Mouse (Mus musculus) lung, postnatal 0 days (tissue): ENCODE results near the gene Ogg1. TPM values are rescaled to one million over a fixed set of nuclear protein-coding genes. Genes with fewer than 3 reads are reported as not detected.

ENCODE experiments used
- ATAC-seq: fragments of 200-750 bp; cut with Nextera tagmentation; 2 replicates; pipeline ENCODE4 v1.8.0; 2017; ENCODE audit warnings: moderate library complexity
- DNase-seq: peaks from one replicate; pipeline ENCODE4 v3.0.0-alpha.2; 2016; ENCODE audit warnings: low spot score
- H3K27ac ChIP-seq: fragments of 300-500 bp; sonication (generic); 2 replicates; pipeline ENCODE4 v1.5.1; 2014; ENCODE audit warnings: antibody characterized with exemption, mild to moderate bottlenecking, low read length, mixed read lengths
- H3K27me3 ChIP-seq: fragments of 300-500 bp; sonication (generic); replicated peaks from 2 replicates; pipeline ENCODE4 v1.6.1; 2014; ENCODE audit warnings: low read length, mixed read lengths; ENCODE audit not compliant: insufficient read depth
- H3K36me3 ChIP-seq: fragments of 300-500 bp; sonication (generic); 2 replicates; pipeline ENCODE4 v1.6.1; 2014; ENCODE audit warnings: low read length, mixed read lengths; ENCODE audit not compliant: insufficient read depth
- H3K4me1 ChIP-seq: fragments of 300-500 bp; sonication (generic); 2 replicates; pipeline ENCODE4 v1.6.1; 2014; ENCODE audit warnings: antibody characterized with exemption, low read depth, low read length, mixed read lengths; ENCODE audit not compliant: insufficient read depth
- H3K4me2 ChIP-seq: fragments of 300-500 bp; sonication (generic); replicated peaks from 2 replicates; pipeline ENCODE4 v1.6.1; 2014; ENCODE audit warnings: low read depth, mild to moderate bottlenecking, low read length, moderate library complexity, mixed read lengths
- H3K4me3 ChIP-seq: fragments of 300-500 bp; sonication (generic); 2 replicates; pipeline ENCODE4 v1.5.1; 2014; ENCODE audit warnings: low read depth, low read length
- H3K9ac ChIP-seq: fragments of 300-500 bp; sonication (generic); replicated peaks from 2 replicates; pipeline ENCODE4 v1.6.1; 2014; ENCODE audit warnings: low read depth, mild to moderate bottlenecking
- H3K9me3 ChIP-seq: fragments of 300-500 bp; sonication (generic); 2 replicates; pipeline ENCODE4 v1.6.1; 2016; ENCODE audit warnings: low read length, mixed read lengths
- CTCF ChIP-seq: IDR thresholded peaks from 2 replicates; pipeline ENCODE4 v1.5.1; 2016; ENCODE audit warnings: antibody characterized with exemption, mild to moderate bottlenecking
- EP300 ChIP-seq: IDR thresholded peaks from 2 replicates; pipeline ENCODE4 v1.6.1; 2016; ENCODE audit warnings: antibody characterized with exemption, mild to moderate bottlenecking, control low read depth
- WGBS: fragments of 180-500 bp; shearing (Covaris S2); extraction: QIAGEN DNeasy Blood & Tissue Kit; methylation state at CpG from one replicate; pipeline ENCODE4 v1.1.7; 2014; 5-methylcytosine and 5-hydroxymethylcytosine counted together
- polyA plus RNA-seq: library from polyadenylated mRNA; unstranded; fragments of >200 nt; fragmentation: Nextera tagmentation; extraction: Ambion mirVana; gene quantifications from 2 replicates; pipeline ENCODE4 v1.2.1, GENCODE M21; 2015

Ogg1 gene
- polyA plus RNA-seq, 1 experiment from 2014 or later = 11.7 TPM

DNA sequence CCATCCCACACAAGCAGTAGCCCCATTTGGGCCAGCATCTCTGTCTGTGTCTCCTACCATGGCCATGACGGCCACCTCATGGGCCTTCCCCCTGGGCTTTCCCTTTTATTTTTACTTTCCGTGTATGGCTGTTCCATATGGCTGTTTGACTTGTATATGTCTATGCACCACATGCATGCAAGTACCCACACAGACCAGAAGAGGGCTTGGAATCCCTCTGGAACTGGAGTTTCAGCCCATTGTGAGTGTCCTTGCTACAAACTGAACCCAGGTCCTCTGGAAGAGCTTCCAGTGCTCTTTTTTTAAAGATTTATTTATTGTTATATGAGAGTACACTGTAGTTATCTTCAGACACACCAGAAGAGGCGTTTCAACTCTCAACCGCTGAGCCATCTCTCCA lies 34.7 kb downstream of the Ogg1 start:
- ATAC-seq (no peak), DNase-seq (no peak)
- WGBS = 73% methylated on average over 4 of the region's 4 CpGs
- Histone ChIP-seq H3K4me2 (no peak overlapping the region), H3K9ac (no peak overlapping the region), H3K4me3 (no peak overlapping the region), H3K27me3 (no peaks in the 10 kb centered on the region), H3K36me3 (no peaks in the 10 kb centered on the region), H3K9me3 (no peaks in the 10 kb centered on the region), H3K4me1 (no peaks in the 10 kb centered on the region), H3K27ac (no peak overlapping the region)
- TF ChIP-seq CTCF = peak; percentile 22; the same call in 1 of the 2 replicates
- no peak for TF ChIP-seq EP300

DNA sequence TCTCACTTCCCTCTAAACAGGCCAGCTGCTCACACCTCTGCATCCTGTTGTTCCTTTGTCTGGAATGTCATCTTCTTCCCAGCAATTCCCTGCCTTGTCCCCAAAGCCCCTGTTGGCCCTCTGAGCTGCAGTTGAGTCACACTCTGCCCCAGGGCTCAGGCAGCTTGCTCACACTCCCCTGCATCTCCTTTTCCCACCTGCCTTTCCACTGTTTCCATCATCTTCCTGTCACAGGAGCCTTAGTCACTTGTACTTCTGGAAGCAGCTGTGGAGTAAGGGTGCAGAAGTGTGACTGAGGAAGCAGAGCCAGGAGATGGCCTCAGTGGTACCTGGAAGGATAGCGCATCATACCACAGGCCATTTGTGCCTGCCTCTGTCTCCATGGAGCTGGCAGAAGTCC lies 35.5 kb downstream of the Ogg1 start:
- Histone ChIP-seq H3K27me3 (no peaks in the 10 kb centered on the region), H3K36me3 (no peaks in the 10 kb centered on the region), H3K4me2 (no peak overlapping the region), H3K9me3 (no peaks in the 10 kb centered on the region), H3K4me3 (no peak overlapping the region), H3K27ac (no peak overlapping the region), H3K9ac (no peak overlapping the region), H3K4me1 (no peaks in the 10 kb centered on the region)
- DNase-seq (no peak), ATAC-seq (no peak)
- 90% methylated on average over 1 of the region's 1 CpGs for WGBS
- TF ChIP-seq EP300 = no peak
- TF ChIP-seq CTCF = no peak

DNA sequence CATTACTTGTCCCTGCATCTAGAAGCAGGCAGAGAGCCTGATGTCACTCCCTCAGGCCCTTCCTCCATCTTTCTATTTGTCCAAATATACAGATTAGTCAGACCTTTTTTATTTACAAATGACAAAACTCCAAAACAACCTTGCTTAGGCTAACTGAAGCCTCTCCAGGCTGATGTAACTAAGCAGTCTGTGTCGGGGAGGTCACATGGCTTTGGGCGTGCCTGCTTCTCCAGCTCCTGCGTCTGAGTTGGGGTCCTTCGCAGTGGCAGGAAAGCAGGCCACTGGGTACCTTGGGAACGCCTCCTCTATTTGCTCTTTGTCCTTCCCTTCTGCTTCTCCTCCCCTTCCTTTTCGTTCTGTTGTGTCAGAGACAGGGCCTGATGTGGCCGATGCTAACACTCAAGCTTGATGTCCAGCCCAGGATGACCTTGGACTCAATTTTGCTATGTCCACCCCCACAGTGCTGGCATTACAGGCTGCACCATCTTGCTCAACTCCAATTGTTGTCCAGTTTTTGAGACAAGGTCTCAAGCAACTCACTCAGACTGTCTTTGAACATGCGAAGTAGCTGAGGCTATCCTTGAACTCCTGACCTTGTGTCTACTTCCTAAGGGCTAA lies 37.9 kb downstream of the Ogg1 start:
- Histone ChIP-seq H3K27me3 (no peaks in the 10 kb centered on the region), H3K4me2 (no peak overlapping the region), H3K9me3 (no peaks in the 10 kb centered on the region), H3K27ac (no peak overlapping the region), H3K9ac (no peak overlapping the region), H3K36me3 (peaks cover 11% of the 10 kb centered on the region; the same call in 1 of the 2 replicates), H3K4me1 (no peaks in the 10 kb centered on the region), H3K4me3 (no peak overlapping the region)
- TF ChIP-seq EP300 (no peak), CTCF (no peak)
- ATAC-seq (no peak; the same call in 1 of the 2 replicates), DNase-seq (no peak)
- WGBS = 66% methylated on average over 8 of the region's 8 CpGs

DNA sequence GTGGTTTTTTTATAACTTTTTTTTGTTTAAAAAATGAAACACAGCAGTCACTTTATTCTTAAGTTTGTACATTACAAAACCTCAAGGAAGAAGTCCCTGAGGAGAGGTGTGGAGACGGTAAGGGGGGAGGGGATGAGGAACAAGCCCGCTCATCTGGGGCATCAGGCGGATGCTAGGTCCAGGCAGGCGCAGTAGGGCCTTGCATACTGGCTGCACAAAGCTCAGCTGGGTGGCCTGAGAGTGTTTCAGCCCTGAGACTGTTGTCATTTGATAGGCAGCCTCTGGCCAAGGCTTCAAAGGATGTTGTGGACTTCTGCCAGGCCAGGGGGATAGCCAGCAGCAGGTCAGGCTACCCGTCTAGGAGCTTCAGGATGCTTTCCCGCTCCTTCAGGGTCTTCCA lies 39.9 kb downstream of the Ogg1 start:
- H3K9ac ChIP-seq = no peak overlapping the region
- WGBS = 90% methylated on average over 6 of the region's 6 CpGs
- ATAC-seq (no peak), DNase-seq (no peak)
- TF ChIP-seq CTCF = no peak
- no peak for TF ChIP-seq EP300
- H3K4me1 ChIP-seq = no peaks in the 10 kb centered on the region
- H3K36me3 ChIP-seq = peaks cover 25% of the 10 kb centered on the region; the same call in 1 of the 2 replicates
- H3K4me3 ChIP-seq = no peak overlapping the region
- no peaks in the 10 kb centered on the region for H3K27me3 ChIP-seq
- no peaks in the 10 kb centered on the region for H3K9me3 ChIP-seq
- no peak overlapping the region for H3K27ac ChIP-seq
- H3K4me2 ChIP-seq = no peak overlapping the region

DNA sequence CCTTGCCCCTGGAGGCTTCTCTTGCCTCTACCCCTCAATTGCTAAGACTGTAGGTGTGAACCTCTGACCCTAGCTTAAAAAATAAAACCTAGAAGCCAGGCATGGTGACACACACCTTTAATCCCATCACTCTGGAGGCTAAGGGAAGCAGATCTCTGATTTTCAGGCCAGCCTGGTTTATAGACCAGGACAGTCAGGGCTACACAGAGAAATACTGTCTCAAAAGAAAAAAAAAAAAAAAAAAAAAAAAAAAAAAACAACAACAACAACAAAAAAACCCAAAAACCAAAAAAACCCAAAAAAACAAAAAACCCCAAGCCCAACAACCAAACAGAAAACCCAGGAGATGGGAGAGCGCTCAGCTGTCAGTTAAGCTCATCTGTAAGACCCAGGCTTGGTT lies 40.8 kb downstream of the Ogg1 start:
- no peaks in the 10 kb centered on the region for H3K4me1 ChIP-seq
- WGBS = 100% methylated on average over 1 of the region's 1 CpGs
- no peak overlapping the region for H3K9ac ChIP-seq
- no peaks in the 10 kb centered on the region for H3K27me3 ChIP-seq
- H3K36me3 ChIP-seq = peaks cover 30% of the 10 kb centered on the region; the same call in 1 of the 2 replicates
- ATAC-seq (no peak), DNase-seq (no peak)
- no peak for TF ChIP-seq EP300
- TF ChIP-seq CTCF = no peak
- no peak overlapping the region for H3K4me3 ChIP-seq
- no peaks in the 10 kb centered on the region for H3K9me3 ChIP-seq
- H3K27ac ChIP-seq = no peak overlapping the region
- no peak overlapping the region for H3K4me2 ChIP-seq

DNA sequence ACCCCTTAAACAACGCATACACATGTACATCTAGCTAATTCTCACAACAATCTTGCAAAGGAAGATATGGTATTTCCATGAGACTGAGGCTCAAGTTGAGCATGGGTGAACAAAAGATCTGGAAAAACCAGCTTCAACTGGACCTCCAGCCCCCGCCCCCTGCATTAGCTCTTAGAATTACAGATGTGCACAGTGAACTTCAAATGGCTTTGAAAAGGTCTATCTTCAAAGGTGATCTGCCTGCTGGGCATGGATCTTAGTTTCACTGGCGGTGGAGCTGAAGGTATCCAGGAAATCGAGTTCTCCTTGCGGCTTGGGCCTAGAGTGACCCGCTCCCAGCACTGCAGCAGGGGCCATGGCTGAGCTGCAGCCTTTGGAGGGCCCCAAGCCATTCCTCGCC lies 41.4 kb downstream of the Ogg1 start:
- H3K27ac ChIP-seq = no peak overlapping the region
- H3K4me1 ChIP-seq = no peaks in the 10 kb centered on the region
- no peak for TF ChIP-seq EP300
- no peak for TF ChIP-seq CTCF
- whole genome bisulfite sequencing = 88% methylated on average over 7 of the region's 7 CpGs
- no peak overlapping the region for H3K9ac ChIP-seq
- H3K9me3 ChIP-seq = no peaks in the 10 kb centered on the region
- H3K27me3 ChIP-seq = no peaks in the 10 kb centered on the region
- no peak overlapping the region for H3K4me2 ChIP-seq
- ATAC-seq = no peak
- DNase-seq = no peak
- no peak overlapping the region for H3K4me3 ChIP-seq
- peaks cover 31% of the 10 kb centered on the region; the same call in 1 of the 2 replicates for H3K36me3 ChIP-seq

DNA sequence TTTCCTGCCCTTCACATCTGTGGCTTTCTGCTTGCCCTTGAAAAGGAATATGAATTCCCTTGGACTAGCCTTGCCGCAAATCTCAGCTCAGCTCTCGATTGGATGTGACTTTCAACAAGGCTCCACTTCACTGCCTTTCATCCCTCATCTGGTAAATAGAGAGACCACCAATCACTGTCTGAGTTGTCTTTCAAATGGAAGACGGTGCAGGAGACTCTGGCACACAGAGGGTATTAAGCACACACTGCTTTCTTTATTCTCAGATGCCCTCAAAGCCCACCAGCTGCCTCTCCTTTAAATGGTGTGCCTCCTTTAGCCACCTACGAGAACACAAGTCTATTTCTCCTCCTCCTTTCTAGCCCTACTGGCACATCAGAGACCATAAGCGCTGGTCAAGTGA lies 41.8 kb downstream of the Ogg1 start:
- TF ChIP-seq CTCF = no peak
- no peak for TF ChIP-seq EP300
- no peak overlapping the region for H3K4me3 ChIP-seq
- no peaks in the 10 kb centered on the region for H3K27me3 ChIP-seq
- H3K36me3 ChIP-seq = peaks cover 35% of the 10 kb centered on the region
- no peaks in the 10 kb centered on the region for H3K9me3 ChIP-seq
- WGBS = 83% methylated on average over 5 of the region's 5 CpGs
- no peak overlapping the region for H3K4me2 ChIP-seq
- no peaks in the 10 kb centered on the region for H3K4me1 ChIP-seq
- ATAC-seq (no peak), DNase-seq (no peak)
- H3K9ac ChIP-seq = no peak overlapping the region
- no peak overlapping the region for H3K27ac ChIP-seq
